In the genomic region with DNA sequence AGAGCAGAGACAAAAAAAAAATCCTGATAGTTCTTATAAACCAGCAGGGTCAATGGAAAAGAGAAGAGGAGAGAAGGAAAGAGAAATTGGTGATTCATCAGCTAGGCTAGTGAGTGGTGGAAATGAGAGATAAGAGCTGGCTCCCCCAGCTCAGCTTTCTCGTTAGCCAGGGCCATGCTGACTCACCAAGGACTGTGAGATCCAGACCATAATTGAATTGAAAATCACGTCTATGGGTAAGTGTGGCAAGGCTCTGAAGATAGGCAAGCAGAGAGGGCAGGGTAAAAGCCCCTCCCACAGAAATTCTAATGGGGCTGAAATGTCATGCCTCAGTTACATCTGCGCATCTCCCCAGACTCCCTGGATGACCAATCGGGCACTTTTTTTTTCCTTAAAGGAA, we compare ENCODE assay signal across 22 mouse cellular contexts.
DNase-seq lines count a peak whose midpoint lies in the region; ATAC-seq lines count a peak whose summit lies in the region.
"Had no signal": no experiment of that assay in that cellular context is flagged by ENCODE, and none has a peak within 500 bp of the region (broad histone marks: within the 10 kb centered on the region; RNA-seq: fewer than 3 reads in every experiment).

No protein-coding gene starts in this region.

- DNase-seq in forebrain, embryonic 10.5 days (ENCODE audit: extremely low spot score, low spot score): no peak
- DNase-seq in kidney, adult 8-10 months: no peak
- peak; percentile 22 for DNase-seq in Muller cell, postnatal 12 days (ENCODE audit: inconsistent ontology term)
- peak; percentile 18 for DNase-seq in brain, adult 2 months (ENCODE audit: low read depth, low spot score)
- DNase-seq in liver: no peak
- DNase-seq: cerebellum, adult 11 months; cerebellum, adult 9-11 months; gastrocnemius, postnatal 14 days; heart, adult 2 months; kidney, postnatal 36 days; layer of hippocampus, postnatal 36 days; liver, embryonic 13.5 days; thymus, postnatal 25 days had no signal

- no peak overlapping the region for H3K9ac ChIP-seq in forebrain, embryonic 12.5 days
- no peak overlapping the region for H3K9ac ChIP-seq in kidney, embryonic 15.5 days
- H3K9ac ChIP-seq: hindbrain, embryonic 15.5 days; intestine, embryonic 15.5 days; limb, embryonic 13.5 days; liver, embryonic 13.5 days; stomach, embryonic 15.5 days had no signal

- no peaks in the 10 kb centered on the region for H3K9me3 ChIP-seq in forebrain, embryonic 12.5 days
- H3K9me3 ChIP-seq in forebrain, embryonic 10.5 days: no peaks in the 10 kb centered on the region
- H3K9me3 ChIP-seq in kidney, embryonic 15.5 days (replicated peaks): no peaks in the 10 kb centered on the region
- H3K9me3 ChIP-seq: embryonic facial prominence, embryonic 10.5 days; hindbrain, embryonic 15.5 days; intestine, embryonic 15.5 days; limb, embryonic 13.5 days; liver, embryonic 13.5 days; stomach, embryonic 15.5 days had no signal

- WGBS in forebrain, embryonic 12.5 days: 54% methylated on average over 4 of the region's 4 CpGs
- WGBS in forebrain, embryonic 10.5 days: 70% methylated on average over 4 of the region's 4 CpGs
- 36% methylated on average over 4 of the region's 4 CpGs for WGBS in kidney, embryonic 15.5 days

- H3K27me3 ChIP-seq in forebrain, embryonic 12.5 days: no peaks in the 10 kb centered on the region
- H3K27me3 ChIP-seq in forebrain, embryonic 10.5 days (ENCODE audit: poor library complexity, severe bottlenecking): peaks cover 35% of the 10 kb centered on the region
- H3K27me3 ChIP-seq in kidney, embryonic 15.5 days: peaks cover 12% of the 10 kb centered on the region; the same call in 1 of the 2 replicates
- H3K27me3 ChIP-seq: hindbrain, embryonic 15.5 days; intestine, embryonic 15.5 days; liver, embryonic 13.5 days; stomach, embryonic 15.5 days had no signal

- H3K36me3 ChIP-seq in forebrain, embryonic 12.5 days (replicated peaks): no peaks in the 10 kb centered on the region
- no peaks in the 10 kb centered on the region for H3K36me3 ChIP-seq in forebrain, embryonic 10.5 days (replicated peaks)
- H3K36me3 ChIP-seq in kidney, embryonic 15.5 days: no peaks in the 10 kb centered on the region
- H3K36me3 ChIP-seq: embryonic facial prominence, embryonic 10.5 days; hindbrain, embryonic 15.5 days; intestine, embryonic 15.5 days; limb, embryonic 13.5 days; liver, embryonic 13.5 days; stomach, embryonic 15.5 days had no signal

- H3K4me3 ChIP-seq in forebrain, embryonic 12.5 days (replicated peaks): no peak overlapping the region
- no peak overlapping the region for H3K4me3 ChIP-seq in forebrain, embryonic 10.5 days
- H3K4me3 ChIP-seq in kidney, embryonic 15.5 days (replicated peaks): no peak overlapping the region
- H3K4me3 ChIP-seq: embryonic facial prominence, embryonic 10.5 days; heart, adult 2 months; hindbrain, embryonic 15.5 days; intestine, embryonic 15.5 days; limb, embryonic 13.5 days; liver, embryonic 13.5 days; stomach, embryonic 15.5 days had no signal

- no peak overlapping the region for H3K4me2 ChIP-seq in forebrain, embryonic 12.5 days
- no peak overlapping the region for H3K4me2 ChIP-seq in kidney, embryonic 15.5 days
- H3K4me2 ChIP-seq: hindbrain, embryonic 15.5 days; intestine, embryonic 15.5 days; limb, embryonic 13.5 days; liver, embryonic 13.5 days; midbrain, embryonic 11.5 days; stomach, embryonic 15.5 days had no signal

- ATAC-seq in forebrain, embryonic 12.5 days (ENCODE audit: low FRiP score): no peak
- ATAC-seq in kidney, embryonic 15.5 days (replicated peaks; ENCODE audit: low FRiP score): 0 out of 2 replicates have a peak, but pooled peaks have one; percentile 40
- no peak for ATAC-seq in monocyte, adult 5-6 weeks (replicated peaks; ENCODE audit: insufficient number of reproducible peaks, low FRiP score, low TSS enrichment, poor library complexity, severe bottlenecking)
- ATAC-seq: intestine, embryonic 15.5 days had no signal

- H3K27ac ChIP-seq in forebrain, embryonic 12.5 days: peak overlapping the region; percentile 75
- H3K27ac ChIP-seq in forebrain, embryonic 10.5 days: no peak overlapping the region
- H3K27ac ChIP-seq in kidney, embryonic 15.5 days: no peak overlapping the region
- H3K27ac ChIP-seq: embryonic facial prominence, embryonic 10.5 days; heart, adult 2 months; hindbrain, embryonic 15.5 days; intestine, embryonic 15.5 days; limb, embryonic 13.5 days; liver, embryonic 13.5 days; stomach, embryonic 15.5 days had no signal

- peaks cover 30% of the 10 kb centered on the region for H3K4me1 ChIP-seq in forebrain, embryonic 12.5 days
- peaks cover 20% of the 10 kb centered on the region for H3K4me1 ChIP-seq in forebrain, embryonic 10.5 days
- peaks cover 2% of the 10 kb centered on the region; the same call in 1 of the 2 replicates for H3K4me1 ChIP-seq in kidney, embryonic 15.5 days
- H3K4me1 ChIP-seq: embryonic facial prominence, embryonic 10.5 days; intestine, embryonic 15.5 days; limb, embryonic 13.5 days; liver, embryonic 13.5 days; stomach, embryonic 15.5 days had no signal

Comparison
In these comparisons a context has a peak if more than half of its experiments do, and no peak if none do; other contexts are left out.
1. DNase-seq: peak in Muller cell, postnatal 12 days (single experiment) and brain, adult 2 months (single experiment); none in forebrain, embryonic 10.5 days (single experiment), kidney, adult 8-10 months (0 of 2) and liver (single experiment).